Mouse (Mus musculus): Measurements from ENCODE around the gene Nelfe.

GRCm38 (mm10) chr17:34814818-34815370 lies 35.3 kb upstream of the Nelfe start:
- no peak for TF ChIP-seq POLR2A (IDR thresholded peaks at IDR 0.05; ENCODE audit: low read depth, low read length)
- TF ChIP-seq CTCF (IDR thresholded peaks at IDR 0.05; ENCODE audit: extremely low read depth, insufficient read length, insufficient replicate concordance, low read depth, low read length) = no peak
